Mouse (Mus musculus): Measurements from ENCODE around the gene Mpo. TPM values are rescaled to one million over a fixed set of nuclear protein-coding genes. Genes with fewer than 3 reads are reported as not detected.

The Mpo gene
- total RNA-seq (2021): not detected
- polyA plus RNA-seq (2012; rRNA removed): 0.10 TPM in 1 of 2 replicates, not detected in the other
- long read RNA-seq: 0 reads

DNA sequence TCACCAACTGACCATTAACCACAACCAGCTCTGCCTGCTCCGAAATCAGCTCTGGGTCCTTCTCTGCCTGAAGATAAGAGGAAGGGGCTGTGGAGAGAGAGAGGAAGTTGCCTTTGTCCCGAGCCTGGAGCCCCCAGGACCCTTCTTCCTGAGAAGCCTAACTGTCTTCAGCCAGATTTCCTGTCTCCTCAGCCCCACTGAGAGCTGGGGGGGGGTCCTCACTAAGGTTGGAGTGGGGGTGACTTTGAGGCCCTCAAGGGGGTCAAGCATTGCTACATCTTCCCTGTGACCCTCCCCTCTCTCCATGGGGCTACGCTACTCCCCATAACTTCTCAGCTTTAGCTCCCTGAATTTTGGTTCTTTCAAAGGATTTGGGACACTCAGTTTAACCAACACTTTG, at the start of gene Mpo:
Gene Mpo, plus strand, starts transcription at position 122 of the 400 bp plus-strand sequence.
- Histone ChIP-seq H3K27ac (no peak within 1 kb of the TSS), H3K9ac (ENCODE audit: low read depth, low read length) (no peak within 1 kb of the TSS), H3K36me3 (ENCODE audit: control insufficient read depth, insufficient read depth, low read length) (no peaks in the 10 kb centered on the region), H3K79me2 (replicated peaks; ENCODE audit: control insufficient read depth, insufficient read depth, low read length) (no peaks in the 10 kb centered on the region), H3K4me3 (no peak within 1 kb of the TSS), H3K27me3 (ENCODE audit: control insufficient read depth, insufficient read depth, low read length) (no peaks in the 10 kb centered on the region), H3K4me1 (ENCODE audit: control insufficient read depth, insufficient read depth, low read length) (no peaks in the 10 kb centered on the region)
- intact Hi-C loops (cut with DNase I): no loop called here
- no peak for DNase-seq
- 36% methylated on average over 3 of the region's 3 CpGs for WGBS
- TF ChIP-seq CTCF (IDR thresholded peaks at IDR 0.05): no peak
- no peak for TF ChIP-seq EP300 (IDR thresholded peaks at IDR 0.05; ENCODE audit: insufficient read depth, low read depth, low read length)
- TF ChIP-seq POLR2A (IDR thresholded peaks at IDR 0.05; ENCODE audit: insufficient read depth, low read depth, low read length): no peak

DNA sequence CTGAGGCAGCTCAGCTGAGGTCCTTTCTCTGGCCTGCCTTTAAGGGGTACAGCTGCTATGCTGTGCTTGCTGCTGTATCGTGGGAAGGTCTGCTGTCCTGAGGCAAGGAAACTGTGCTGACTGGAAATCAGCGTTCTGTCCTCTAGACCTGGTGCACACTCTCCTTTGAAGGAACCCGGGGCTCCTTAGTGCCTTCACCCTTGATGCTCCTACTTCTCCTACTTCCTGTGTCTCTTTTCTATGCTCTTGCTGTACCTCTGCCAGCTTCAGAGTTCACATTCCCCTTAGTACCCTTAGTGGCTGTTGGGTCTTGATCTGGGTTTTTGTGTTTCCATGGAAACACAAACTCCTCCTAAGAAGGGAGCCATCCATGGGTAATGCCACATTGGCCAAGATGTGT, 49.7 kb upstream of the Mpo start:
- TF ChIP-seq POLR2A (IDR thresholded peaks at IDR 0.05; ENCODE audit: insufficient read depth, low read depth, low read length) (no peak), EP300 (IDR thresholded peaks at IDR 0.05; ENCODE audit: insufficient read depth, low read depth, low read length) (no peak), CTCF (IDR thresholded peaks at IDR 0.05) (no peak)
- Histone ChIP-seq H3K27me3 (ENCODE audit: control insufficient read depth, insufficient read depth, low read length) (no peaks in the 10 kb centered on the region), H3K36me3 (ENCODE audit: control insufficient read depth, insufficient read depth, low read length) (no peaks in the 10 kb centered on the region), H3K9ac (ENCODE audit: low read depth, low read length) (no peak overlapping the region), H3K4me3 (no peak overlapping the region), H3K4me1 (ENCODE audit: control insufficient read depth, insufficient read depth, low read length) (no peaks in the 10 kb centered on the region), H3K27ac (no peak overlapping the region), H3K79me2 (replicated peaks; ENCODE audit: control insufficient read depth, insufficient read depth, low read length) (no peaks in the 10 kb centered on the region)
- no peak for DNase-seq
- WGBS: 93% methylated on average over 3 of the region's 3 CpGs
- intact Hi-C loops (cut with DNase I): no loop called here

DNA sequence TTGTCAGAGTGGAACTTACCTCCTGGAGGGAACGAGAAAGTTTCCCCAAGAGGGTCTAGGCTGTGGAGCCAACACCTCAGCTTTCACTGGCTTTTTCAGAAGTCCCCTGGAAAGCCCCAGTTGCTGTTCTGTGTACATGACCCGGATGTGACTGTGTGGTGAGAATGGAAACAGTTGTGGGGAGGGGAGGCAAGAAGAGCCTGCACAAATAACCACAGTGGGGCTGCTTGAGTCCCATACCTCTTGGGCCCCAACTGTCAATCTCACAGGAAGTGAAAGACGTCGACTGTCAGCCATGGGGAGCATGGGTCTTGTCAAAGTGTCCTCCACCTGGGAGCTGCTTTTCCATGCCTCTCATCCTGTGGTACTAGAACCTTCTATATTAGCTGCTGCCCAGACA, 48.4 kb upstream of the Mpo start:
- no peak for TF ChIP-seq POLR2A (IDR thresholded peaks at IDR 0.05; ENCODE audit: insufficient read depth, low read depth, low read length)
- TF ChIP-seq CTCF (IDR thresholded peaks at IDR 0.05): no peak
- no peak for TF ChIP-seq EP300 (IDR thresholded peaks at IDR 0.05; ENCODE audit: insufficient read depth, low read depth, low read length)
- Histone ChIP-seq H3K27ac (no peak overlapping the region), H3K36me3 (ENCODE audit: control insufficient read depth, insufficient read depth, low read length) (no peaks in the 10 kb centered on the region)

DNA sequence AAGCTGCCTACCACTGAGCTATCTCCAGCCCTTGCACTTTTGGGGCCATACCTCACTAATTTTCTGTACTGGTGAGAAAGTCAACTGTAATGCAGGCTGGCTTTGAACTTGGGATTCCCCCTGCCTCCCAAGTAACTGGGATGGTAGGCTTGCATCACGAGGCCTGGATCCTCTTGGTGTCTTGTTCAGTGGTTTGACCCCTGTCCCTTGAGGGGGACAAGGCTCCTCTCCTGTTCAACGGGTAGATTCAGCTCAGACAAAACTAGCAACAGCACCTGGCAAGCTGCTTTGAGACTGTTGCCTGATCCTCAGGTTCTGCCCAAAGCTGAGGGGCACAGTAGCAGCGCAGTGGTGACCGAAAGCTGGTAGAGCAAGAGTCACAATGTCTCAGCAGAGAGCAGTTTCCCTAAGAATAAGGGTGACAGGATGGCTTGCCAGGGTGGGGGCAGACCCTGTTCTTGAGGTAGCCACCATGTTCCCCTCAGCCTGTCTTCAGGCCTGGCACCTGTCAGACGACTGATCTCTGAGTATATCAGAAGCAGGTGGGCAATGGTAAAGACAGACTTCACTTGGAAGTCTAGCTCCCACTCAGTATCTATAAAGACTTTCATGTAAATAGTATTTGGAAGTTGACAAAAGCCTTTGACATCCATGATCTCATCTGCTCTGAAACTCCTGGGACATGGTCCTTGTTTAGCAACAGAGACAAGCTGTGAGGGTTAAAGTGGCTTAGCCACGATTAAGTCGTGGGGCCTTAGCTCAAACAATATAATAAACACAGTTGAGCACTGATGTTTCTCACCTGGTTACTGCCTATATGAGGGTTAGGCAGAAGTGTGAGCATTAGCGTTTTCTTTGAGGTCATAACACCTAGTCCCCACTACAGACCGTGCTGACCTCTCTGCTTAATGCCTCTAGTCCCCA, 47.5 kb upstream of the Mpo start:
- H3K4me3 ChIP-seq: no peak overlapping the region
- H3K79me2 ChIP-seq (replicated peaks; ENCODE audit: control insufficient read depth, insufficient read depth, low read length): no peaks in the 10 kb centered on the region
- 75% methylated on average over 9 of the region's 9 CpGs for WGBS
- no peak overlapping the region for H3K9ac ChIP-seq (ENCODE audit: low read depth, low read length)
- intact Hi-C loops (cut with DNase I): no loop called here
- no peaks in the 10 kb centered on the region for H3K4me1 ChIP-seq (ENCODE audit: control insufficient read depth, insufficient read depth, low read length)
- no peak overlapping the region for H3K27ac ChIP-seq
- TF ChIP-seq EP300 (IDR thresholded peaks at IDR 0.05; ENCODE audit: insufficient read depth, low read depth, low read length): no peak
- H3K27me3 ChIP-seq (ENCODE audit: control insufficient read depth, insufficient read depth, low read length): no peaks in the 10 kb centered on the region
- no peak for DNase-seq
- no peaks in the 10 kb centered on the region for H3K36me3 ChIP-seq (ENCODE audit: control insufficient read depth, insufficient read depth, low read length)

More for the DNA sequence above, 48.4 kb upstream of the Mpo start:
- WGBS: 63% methylated on average over 4 of the region's 4 CpGs
- Histone ChIP-seq H3K9ac (ENCODE audit: low read depth, low read length) (no peak overlapping the region), H3K27me3 (ENCODE audit: control insufficient read depth, insufficient read depth, low read length) (no peaks in the 10 kb centered on the region), H3K4me3 (no peak overlapping the region), H3K4me1 (ENCODE audit: control insufficient read depth, insufficient read depth, low read length) (no peaks in the 10 kb centered on the region), H3K79me2 (replicated peaks; ENCODE audit: control insufficient read depth, insufficient read depth, low read length) (no peaks in the 10 kb centered on the region)
- DNase-seq: peak in 1 of 2 experiments; percentile 34
- intact Hi-C loops (cut with DNase I): no loop called here

DNA sequence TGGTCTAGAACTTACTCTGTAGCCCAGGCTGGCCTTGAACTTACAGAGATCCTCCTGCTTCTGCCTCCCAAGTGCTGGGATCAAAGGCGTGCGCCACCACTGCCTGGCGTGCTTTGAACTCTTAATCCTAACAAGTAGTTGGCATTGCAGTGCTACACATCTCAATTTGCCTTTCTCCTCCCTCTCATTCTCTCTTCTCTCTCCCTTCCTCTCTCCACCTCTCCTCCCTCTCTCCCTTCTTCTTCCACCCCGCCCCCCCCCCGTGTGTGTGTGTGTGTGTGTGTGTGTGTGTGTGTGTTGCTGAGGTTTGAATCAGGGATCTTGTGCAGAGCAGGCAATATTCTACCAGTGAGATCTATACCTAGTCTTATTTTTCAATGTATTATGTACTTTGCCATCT, 46.1 kb upstream of the Mpo start:
- Histone ChIP-seq H3K79me2 (replicated peaks; ENCODE audit: control insufficient read depth, insufficient read depth, low read length) (no peaks in the 10 kb centered on the region), H3K27me3 (ENCODE audit: control insufficient read depth, insufficient read depth, low read length) (no peaks in the 10 kb centered on the region), H3K36me3 (ENCODE audit: control insufficient read depth, insufficient read depth, low read length) (no peaks in the 10 kb centered on the region), H3K27ac (no peak overlapping the region), H3K9ac (ENCODE audit: low read depth, low read length) (no peak overlapping the region), H3K4me1 (ENCODE audit: control insufficient read depth, insufficient read depth, low read length) (no peaks in the 10 kb centered on the region), H3K4me3 (no peak overlapping the region)
- DNase-seq: no peak
- intact Hi-C loops (cut with DNase I): no loop called here
- TF ChIP-seq POLR2A (IDR thresholded peaks at IDR 0.05; ENCODE audit: insufficient read depth, low read depth, low read length) (no peak), CTCF (IDR thresholded peaks at IDR 0.05) (no peak), EP300 (IDR thresholded peaks at IDR 0.05; ENCODE audit: insufficient read depth, low read depth, low read length) (no peak)
- 83% methylated on average over 5 of the region's 5 CpGs for WGBS

DNA sequence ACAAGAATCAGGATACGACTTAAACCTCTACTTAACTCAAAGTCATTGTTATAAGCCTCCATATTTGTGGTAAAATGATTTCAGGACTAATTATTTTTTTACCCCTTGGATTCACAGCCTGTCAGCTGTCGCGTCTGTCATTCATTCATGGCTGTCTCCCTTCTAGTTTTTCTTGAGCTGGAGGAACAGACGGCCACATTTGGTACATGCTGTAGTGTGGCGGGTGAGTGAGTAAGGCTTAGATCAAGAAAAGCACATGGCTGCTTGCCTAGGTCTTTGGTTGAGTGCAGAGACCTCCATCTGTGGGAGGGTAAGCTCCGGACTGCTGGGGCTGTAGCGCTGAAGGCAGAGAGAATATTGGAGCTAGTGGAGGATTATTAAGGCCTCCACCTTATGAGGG, 45.7 kb upstream of the Mpo start:
- Histone ChIP-seq H3K27me3 (ENCODE audit: control insufficient read depth, insufficient read depth, low read length) (no peaks in the 10 kb centered on the region), H3K79me2 (replicated peaks; ENCODE audit: control insufficient read depth, insufficient read depth, low read length) (no peaks in the 10 kb centered on the region), H3K4me1 (ENCODE audit: control insufficient read depth, insufficient read depth, low read length) (no peaks in the 10 kb centered on the region), H3K4me3 (no peak overlapping the region), H3K36me3 (ENCODE audit: control insufficient read depth, insufficient read depth, low read length) (no peaks in the 10 kb centered on the region), H3K27ac (no peak overlapping the region), H3K9ac (ENCODE audit: low read depth, low read length) (no peak overlapping the region)
- 90% methylated on average over 7 of the region's 7 CpGs for WGBS
- DNase-seq: no peak
- intact Hi-C loops (cut with DNase I): no loop called here
- TF ChIP-seq EP300 (IDR thresholded peaks at IDR 0.05; ENCODE audit: insufficient read depth, low read depth, low read length): no peak
- no peak for TF ChIP-seq CTCF (IDR thresholded peaks at IDR 0.05)
- TF ChIP-seq POLR2A (IDR thresholded peaks at IDR 0.05; ENCODE audit: insufficient read depth, low read depth, low read length): no peak

Measured in heart, adult 2 months (tissue).